Mouse (Mus musculus) limb, embryonic 11.5 days (tissue): ENCODE data around the gene Dnah2. TPM values are rescaled to one million over a fixed set of nuclear protein-coding genes. Genes with fewer than 3 reads are reported as not detected.

Experiments
- ATAC-seq: fragments of 200-750 bp; cut with Nextera tagmentation; 2 replicates; pipeline ENCODE4 v1.8.0; 2017; ENCODE audit warnings: low read depth; ENCODE audit not compliant: insufficient number of reproducible peaks, low FRiP score, low TSS enrichment
- DNase-seq: peaks from one replicate; pipeline ENCODE4 v3.0.0-alpha.2; 2015; ENCODE audit warnings: low spot score
- H3K27ac ChIP-seq: fragments of 300-500 bp; sonication (generic); replicated peaks from 2 replicates; pipeline ENCODE4 v1.5.1; 2014; ENCODE audit warnings: low read depth, mild to moderate bottlenecking, low read length
- H3K27me3 ChIP-seq: fragments of 300-500 bp; sonication (generic); 2 replicates; pipeline ENCODE4 v1.6.1; 2014; ENCODE audit warnings: mild to moderate bottlenecking, low read length, mixed read lengths; ENCODE audit not compliant: control insufficient read depth, insufficient read depth
- H3K36me3 ChIP-seq: fragments of 300-500 bp; sonication (generic); 2 replicates; pipeline ENCODE4 v1.6.1; 2014; ENCODE audit warnings: mild to moderate bottlenecking, low read length, moderate library complexity, mixed read lengths; ENCODE audit not compliant: control insufficient read depth, insufficient read depth
- H3K4me1 ChIP-seq: fragments of 300-500 bp; sonication (generic); 2 replicates; pipeline ENCODE4 v1.6.1; 2014; ENCODE audit warnings: low read length, mixed read lengths; ENCODE audit not compliant: control insufficient read depth, insufficient read depth
- H3K4me2 ChIP-seq: fragments of 300-500 bp; sonication (generic); 2 replicates; pipeline ENCODE4 v1.6.1; 2014; ENCODE audit warnings: low read depth, mild to moderate bottlenecking, moderate library complexity; ENCODE audit not compliant: severe bottlenecking
- H3K4me3 ChIP-seq: fragments of 300-500 bp; sonication (generic); 2 replicates; pipeline ENCODE4 v1.5.1; 2014; ENCODE audit warnings: low read depth, low read length
- H3K9ac ChIP-seq: fragments of 300-500 bp; sonication (generic); 2 replicates; pipeline ENCODE4 v1.6.1; 2014; ENCODE audit warnings: mild to moderate bottlenecking, low read length
- H3K9me3 ChIP-seq: fragments of 300-500 bp; sonication (generic); 2 replicates; pipeline ENCODE4 v1.6.1; 2016; ENCODE audit warnings: low read length; ENCODE audit not compliant: control insufficient read depth
- WGBS: fragments of 180-500 bp; shearing (Covaris S2); extraction: QIAGEN DNeasy Blood & Tissue Kit; methylation state at CpG from one replicate; pipeline ENCODE4 v1.1.7; 2014; 5-methylcytosine and 5-hydroxymethylcytosine counted together
- polyA plus RNA-seq: library from polyadenylated mRNA; unstranded; fragments of >200 nt; fragmentation: Nextera tagmentation; extraction: Ambion mirVana; gene quantifications from 2 replicates; pipeline ENCODE4 v1.2.1, GENCODE M21; 2014

Dnah2 gene
- polyA plus RNA-seq, 1 experiment from 2014 or later, result 0.87 TPM

DNA sequence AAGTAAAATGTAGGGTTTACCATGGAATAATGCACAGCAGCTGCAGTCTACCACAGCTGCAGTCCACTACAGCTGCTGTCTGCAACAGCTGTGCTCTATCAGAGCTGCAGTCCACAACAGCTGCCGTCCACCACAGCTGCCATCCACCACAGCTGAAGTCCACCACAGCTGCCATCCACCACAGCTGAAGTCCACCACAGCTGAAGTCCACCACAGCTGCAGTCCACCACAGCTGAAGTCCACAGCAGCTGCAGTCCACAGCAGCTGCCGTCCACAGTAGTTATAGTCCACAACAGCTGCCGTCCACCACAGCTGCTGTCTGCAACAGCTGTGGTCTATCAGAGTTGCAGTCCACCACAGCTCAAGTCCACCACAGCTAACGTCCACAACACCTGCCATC is 89.0 kb downstream of the Dnah2 start:
- H3K9ac ChIP-seq, result no peak overlapping the region
- no peak overlapping the region for H3K4me3 ChIP-seq
- no peak overlapping the region for H3K4me2 ChIP-seq
- no peaks in the 10 kb centered on the region for H3K9me3 ChIP-seq
- ATAC-seq (no peak), DNase-seq (peak; percentile 32)
- WGBS, result 62% methylated on average over 4 of the region's 4 CpGs
- no peaks in the 10 kb centered on the region for H3K36me3 ChIP-seq
- H3K27ac ChIP-seq, result no peak overlapping the region
- H3K27me3 ChIP-seq, result no peaks in the 10 kb centered on the region
- 0 out of 2 replicates have a peak, but pooled peaks cover 4% of the 10 kb centered on the region for H3K4me1 ChIP-seq

DNA sequence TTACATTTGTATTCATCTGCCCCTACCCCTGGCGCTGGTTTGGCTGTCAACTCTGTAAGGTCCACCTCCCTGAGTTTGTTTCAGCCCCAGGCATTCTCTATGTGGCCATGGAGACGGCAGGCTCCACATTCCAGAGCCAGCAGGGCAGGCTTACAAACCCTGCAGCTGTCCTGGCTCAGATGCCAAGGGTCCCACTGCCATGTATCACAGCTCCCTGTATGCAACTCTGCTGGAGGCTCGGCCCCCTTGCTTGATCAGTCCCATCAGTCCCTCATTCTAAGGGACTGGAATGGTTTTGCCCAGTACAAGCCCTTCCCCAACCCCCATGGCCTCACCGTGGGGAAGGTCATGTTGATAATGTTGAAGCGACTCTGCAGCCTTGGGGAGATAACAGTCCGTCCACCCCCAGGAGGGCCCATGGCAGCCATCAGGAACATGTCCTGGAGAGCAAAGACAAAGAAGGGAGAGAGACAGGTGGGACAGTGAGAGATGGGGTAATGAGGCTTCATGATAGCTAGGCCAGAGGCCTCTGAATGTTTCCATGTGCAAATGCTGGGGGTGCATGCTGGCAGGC is 91.8 kb downstream of the Dnah2 start:
- peak; percentile 39 for DNase-seq
- H3K27ac ChIP-seq, result no peak overlapping the region
- ATAC-seq, result no peak
- H3K9ac ChIP-seq, result no peak overlapping the region
- H3K4me2 ChIP-seq, result no peak overlapping the region
- no peak overlapping the region for H3K4me3 ChIP-seq
- H3K27me3 ChIP-seq, result no peaks in the 10 kb centered on the region
- 42% methylated on average over 6 of the region's 6 CpGs for WGBS
- H3K4me1 ChIP-seq, result 0 out of 2 replicates have a peak, but pooled peaks cover 9% of the 10 kb centered on the region
- no peaks in the 10 kb centered on the region for H3K9me3 ChIP-seq
- H3K36me3 ChIP-seq, result no peaks in the 10 kb centered on the region

GRCm38 (mm10) chr11:69452114-69452867 is 96.6 kb downstream of the Dnah2 start:
- Histone ChIP-seq H3K9ac (no peak overlapping the region), H3K27ac (no peak overlapping the region), H3K9me3 (no peaks in the 10 kb centered on the region), H3K4me3 (no peak overlapping the region), H3K36me3 (no peaks in the 10 kb centered on the region), H3K27me3 (no peaks in the 10 kb centered on the region), H3K4me1 (0 out of 2 replicates have a peak, but pooled peaks cover 8% of the 10 kb centered on the region), H3K4me2 (no peak overlapping the region)
- peak; percentile 17; the same call in 1 of the 2 replicates for ATAC-seq
- DNase-seq, result peak; percentile 27
- WGBS, result 64% methylated on average over 23 of the region's 23 CpGs

GRCm38 (mm10) chr11:69447299-69447698 is 101.6 kb downstream of the Dnah2 start:
- H3K4me1 ChIP-seq, result no peaks in the 10 kb centered on the region
- no peak overlapping the region for H3K4me2 ChIP-seq
- H3K36me3 ChIP-seq, result no peaks in the 10 kb centered on the region
- H3K27ac ChIP-seq, result no peak overlapping the region
- WGBS, result 88% methylated on average over 7 of the region's 7 CpGs
- no peaks in the 10 kb centered on the region for H3K27me3 ChIP-seq
- H3K9me3 ChIP-seq, result no peaks in the 10 kb centered on the region; the same call in 1 of the 2 replicates
- H3K9ac ChIP-seq, result no peak overlapping the region
- no peak overlapping the region for H3K4me3 ChIP-seq
- ATAC-seq (no peak), DNase-seq (no peak)

GRCm38 (mm10) chr11:69443328-69443727 is 105.6 kb downstream of the Dnah2 start:
- Histone ChIP-seq H3K4me3 (no peak overlapping the region), H3K9ac (no peak overlapping the region), H3K27me3 (no peaks in the 10 kb centered on the region), H3K4me1 (no peaks in the 10 kb centered on the region), H3K27ac (no peak overlapping the region), H3K4me2 (no peak overlapping the region), H3K9me3 (no peaks in the 10 kb centered on the region; the same call in 1 of the 2 replicates), H3K36me3 (no peaks in the 10 kb centered on the region)
- no peak for ATAC-seq
- DNase-seq, result no peak
- WGBS, result 37% methylated on average over 5 of the region's 5 CpGs

DNA sequence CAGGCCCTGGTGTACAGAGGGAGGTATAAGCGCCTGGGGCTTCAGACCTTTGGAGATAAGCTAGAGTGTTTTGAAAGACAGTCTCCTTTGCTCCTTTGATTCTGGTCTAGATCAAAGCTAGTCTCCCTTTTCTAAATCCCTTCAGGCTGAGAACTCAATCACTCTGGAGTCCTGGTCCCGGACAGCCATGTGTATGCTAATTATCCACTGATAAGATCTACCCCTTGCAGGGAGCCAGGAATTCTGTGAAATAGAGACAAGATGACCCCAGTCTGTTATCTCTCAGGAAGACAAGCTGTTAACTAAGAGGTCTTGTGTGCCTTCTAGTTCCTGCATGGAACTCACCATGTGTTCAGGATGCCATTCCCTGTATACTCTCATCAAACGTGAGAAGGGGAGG is 111.6 kb downstream of the Dnah2 start:
- 34% methylated on average over 3 of the region's 3 CpGs for WGBS
- H3K36me3 ChIP-seq, result no peaks in the 10 kb centered on the region
- no peak for ATAC-seq

DNA sequence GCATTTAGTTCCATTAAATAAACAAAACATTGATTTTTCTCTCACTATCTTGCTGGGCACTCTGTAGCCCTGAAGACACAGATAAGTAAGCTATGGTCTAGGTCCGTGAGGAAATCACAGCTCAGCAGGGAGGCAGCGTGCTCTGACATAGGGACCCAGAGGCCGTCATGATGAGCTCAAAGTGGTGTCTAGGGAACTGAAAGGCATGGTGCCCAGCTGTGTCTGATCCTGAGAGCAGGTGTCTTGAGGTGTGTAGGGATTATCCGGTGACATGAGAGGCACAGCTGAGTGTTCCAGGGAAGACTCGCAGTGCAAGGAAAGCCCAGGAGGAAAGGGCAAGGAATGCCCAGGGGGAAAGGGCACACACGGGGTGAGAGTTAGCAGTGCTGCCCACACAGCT is 115.7 kb downstream of the Dnah2 start:
- Histone ChIP-seq H3K4me1 (no peaks in the 10 kb centered on the region), H3K27me3 (peaks cover 3% of the 10 kb centered on the region; the same call in 1 of the 2 replicates), H3K9me3 (no peaks in the 10 kb centered on the region), H3K4me3 (no peak overlapping the region), H3K27ac (no peak overlapping the region), H3K4me2 (no peak overlapping the region), H3K9ac (no peak overlapping the region), H3K36me3 (no peaks in the 10 kb centered on the region)
- ATAC-seq (no peak), DNase-seq (no peak)
- 64% methylated on average over 6 of the region's 6 CpGs for WGBS

More for the DNA sequence above, 111.6 kb downstream of the Dnah2 start:
- Histone ChIP-seq H3K9ac (no peak overlapping the region), H3K27ac (no peak overlapping the region), H3K27me3 (peaks cover 3% of the 10 kb centered on the region; the same call in 1 of the 2 replicates), H3K9me3 (no peaks in the 10 kb centered on the region), H3K4me3 (no peak overlapping the region), H3K4me1 (no peaks in the 10 kb centered on the region), H3K4me2 (no peak overlapping the region)
- no peak for DNase-seq

- H3K4me2 ChIP-seq, result no peak overlapping the region
- peaks cover 3% of the 10 kb centered on the region; the same call in 1 of the 2 replicates for H3K27me3 ChIP-seq
- no peaks in the 10 kb centered on the region for H3K9me3 ChIP-seq
- ATAC-seq, result no peak
- no peak overlapping the region for H3K27ac ChIP-seq
- H3K36me3 ChIP-seq, result no peaks in the 10 kb centered on the region
- H3K9ac ChIP-seq, result no peak overlapping the region
- no peak overlapping the region for H3K4me3 ChIP-seq
- 71% methylated on average over 11 of the region's 11 CpGs for WGBS
- no peaks in the 10 kb centered on the region for H3K4me1 ChIP-seq
- DNase-seq, result no peak
Observed at GRCm38 (mm10) chr11:69432640-69432982, 116.3 kb downstream of the Dnah2 start.
